Mouse (Mus musculus): Measurements from ENCODE around the gene Mctp1. TPM values are rescaled to one million over a fixed set of nuclear protein-coding genes. Genes with fewer than 3 reads are reported as not detected.
"Not testable (repeated sequence)": the region's sequence is repeated elsewhere in the genome, so short reads cannot be mapped to it uniquely, and the experiment has no call there.

The Mctp1 gene
- polyA plus RNA-seq (2015; fragmentation: Nextera tagmentation; extraction: Ambion mirVana), result 1.5 and 1.8 TPM in 2 replicates

DNA sequence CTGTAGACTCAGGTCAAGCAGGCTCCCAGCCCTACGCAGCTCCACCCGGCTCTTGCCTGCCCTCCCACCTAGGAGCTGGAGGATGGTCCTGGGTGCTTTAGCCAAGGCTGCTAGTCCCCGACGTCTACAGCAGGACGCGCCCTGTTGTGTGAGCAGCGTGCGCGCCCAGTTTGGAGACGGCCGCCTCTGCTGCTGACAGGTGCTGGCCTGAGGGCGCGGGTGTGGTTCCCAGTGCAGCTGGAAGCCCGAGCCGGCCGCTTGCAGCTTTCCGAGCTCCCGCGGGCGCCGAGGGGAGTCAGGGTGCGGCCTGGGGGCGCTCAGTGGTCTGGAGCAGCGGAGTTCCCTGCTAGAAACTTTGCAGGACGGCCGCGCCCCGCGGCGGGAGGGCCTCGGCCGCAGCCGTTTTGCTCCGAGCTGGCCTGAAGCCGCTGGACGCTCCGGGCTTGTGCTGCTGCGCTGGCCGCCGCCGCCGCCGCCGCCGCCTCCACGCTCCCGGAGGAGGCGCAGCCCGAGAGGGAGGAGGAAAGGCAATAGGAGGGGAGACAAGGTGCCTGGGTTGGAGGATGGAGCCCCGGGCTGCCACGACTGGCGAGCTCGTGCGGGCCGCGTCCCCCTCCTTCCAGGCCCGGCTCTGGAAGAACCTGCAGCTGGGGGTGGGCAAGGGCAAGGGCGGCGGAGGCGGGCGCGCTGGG is at the start of gene Mctp1:
Gene Mctp1, plus strand, starts transcription at position 564 of the 692 bp plus-strand sequence.
- Histone ChIP-seq H3K36me3 (no peaks in the 10 kb centered on the region), H3K4me3 (peak within 1 kb of the TSS; percentile 53), H3K27me3 (peaks cover 39% of the 10 kb centered on the region), H3K9me3 (no peaks in the 10 kb centered on the region), H3K27ac (no peak within 1 kb of the TSS), H3K4me1 (peaks cover 16% of the 10 kb centered on the region), H3K4me2 (peak within 1 kb of the TSS; percentile 98), H3K9ac (peak within 1 kb of the TSS; percentile 28; the same call in 1 of the 2 replicates)
- peak; percentile 83 for ATAC-seq (ENCODE audit: insufficient number of reproducible peaks, low FRiP score, low TSS enrichment, low read depth)
- WGBS, result under 1% methylated on average over 57 of the region's 62 CpGs

DNA sequence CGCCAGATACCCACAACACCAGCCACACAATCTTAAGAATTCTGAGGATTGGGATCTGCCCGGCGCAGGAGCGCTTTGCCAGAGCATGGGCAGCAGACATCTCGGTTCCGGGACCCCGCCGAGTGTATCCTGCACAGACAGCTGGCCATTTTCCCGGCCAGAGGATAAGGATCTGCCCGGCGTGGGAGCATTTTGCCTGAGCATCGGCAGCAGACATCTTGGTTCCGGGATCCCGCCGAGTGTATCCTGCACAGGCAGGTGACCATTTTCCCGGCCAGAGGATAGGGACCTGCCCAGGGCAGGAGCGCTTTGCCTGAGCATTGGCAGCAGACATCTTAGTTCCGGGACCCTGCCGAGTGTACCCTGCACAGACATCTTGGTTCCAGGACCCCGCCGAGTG is 38.4 kb upstream of the Mctp1 start:
- ATAC-seq (ENCODE audit: insufficient number of reproducible peaks, low FRiP score, low TSS enrichment, low read depth); H3K4me3 ChIP-seq; H3K27me3 ChIP-seq; H3K9me3 ChIP-seq; H3K27ac ChIP-seq; H3K9ac ChIP-seq; H3K4me1 ChIP-seq; H3K36me3 ChIP-seq; H3K4me2 ChIP-seq: not testable (repeated sequence)
- 62% methylated on average over 19 of the region's 21 CpGs for WGBS

GRCm38 (mm10) chr13:76358720-76359119 is 25.6 kb upstream of the Mctp1 start:
- no peak for ATAC-seq (ENCODE audit: insufficient number of reproducible peaks, low FRiP score, low TSS enrichment, low read depth)
- H3K36me3 ChIP-seq, result no peaks in the 10 kb centered on the region
- no peak overlapping the region for H3K27ac ChIP-seq
- H3K27me3 ChIP-seq, result no peaks in the 10 kb centered on the region
- no peaks in the 10 kb centered on the region for H3K4me1 ChIP-seq
- no peaks in the 10 kb centered on the region for H3K9me3 ChIP-seq
- no peak overlapping the region for H3K9ac ChIP-seq
- H3K4me3 ChIP-seq, result no peak overlapping the region
- H3K4me2 ChIP-seq, result no peak overlapping the region

GRCm38 (mm10) chr13:76384664-76385435 is 515 bp downstream of the Mctp1 start:
- H3K4me2 ChIP-seq, result peak overlapping the region; percentile 98
- no peak overlapping the region for H3K27ac ChIP-seq
- H3K4me3 ChIP-seq, result peak overlapping the region; percentile 53
- ATAC-seq (ENCODE audit: insufficient number of reproducible peaks, low FRiP score, low TSS enrichment, low read depth), result peak; percentile 66; the same call in 1 of the 2 replicates
- no peak overlapping the region for H3K9ac ChIP-seq
- WGBS, result 1% methylated on average over 56 of the region's 58 CpGs
- no peaks in the 10 kb centered on the region for H3K36me3 ChIP-seq
- H3K9me3 ChIP-seq, result no peaks in the 10 kb centered on the region
- peaks cover 39% of the 10 kb centered on the region for H3K27me3 ChIP-seq
- H3K4me1 ChIP-seq, result peaks cover 16% of the 10 kb centered on the region

GRCm38 (mm10) chr13:76388615-76389014 is 4.3 kb downstream of the Mctp1 start:
- H3K9ac ChIP-seq, result no peak overlapping the region
- H3K27me3 ChIP-seq, result peaks cover 28% of the 10 kb centered on the region
- H3K36me3 ChIP-seq, result no peaks in the 10 kb centered on the region
- H3K27ac ChIP-seq, result no peak overlapping the region
- ATAC-seq (ENCODE audit: insufficient number of reproducible peaks, low FRiP score, low TSS enrichment, low read depth), result no peak
- no peaks in the 10 kb centered on the region for H3K9me3 ChIP-seq
- 60% methylated on average over 3 of the region's 3 CpGs for WGBS
- H3K4me1 ChIP-seq, result peaks cover 14% of the 10 kb centered on the region
- H3K4me2 ChIP-seq, result no peak overlapping the region
- H3K4me3 ChIP-seq, result no peak overlapping the region

- no peaks in the 10 kb centered on the region for H3K9me3 ChIP-seq
These were observed 7.6 kb downstream of the Mctp1 start for GRCm38 (mm10) chr13:76391920-76392319.

DNA sequence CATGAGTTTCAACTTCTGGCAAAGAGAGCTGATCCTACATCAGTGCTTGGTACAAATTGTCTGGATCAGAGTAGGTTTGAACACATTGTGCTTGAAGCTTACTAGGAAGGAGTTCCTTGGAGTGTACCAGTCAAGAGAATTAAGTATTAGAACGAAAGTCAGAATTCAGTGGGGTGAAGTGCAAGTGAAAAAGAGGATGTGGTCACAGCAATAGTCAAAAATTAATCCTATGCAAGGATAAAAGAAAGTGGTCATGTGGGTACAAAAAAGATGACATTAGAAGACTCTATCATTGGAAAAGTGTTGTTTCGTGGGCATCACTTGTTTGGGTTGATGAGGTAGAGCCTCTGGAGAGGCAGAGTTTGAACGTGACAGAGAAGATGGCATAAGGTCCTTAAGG is 8.8 kb downstream of the Mctp1 start:
- H3K36me3 ChIP-seq, result no peaks in the 10 kb centered on the region
- H3K27me3 ChIP-seq, result no peaks in the 10 kb centered on the region
- ATAC-seq (ENCODE audit: insufficient number of reproducible peaks, low FRiP score, low TSS enrichment, low read depth), result no peak
- no peak overlapping the region for H3K4me3 ChIP-seq
- H3K9ac ChIP-seq, result no peak overlapping the region
- no peaks in the 10 kb centered on the region for H3K4me1 ChIP-seq
- no peak overlapping the region for H3K4me2 ChIP-seq
- H3K9me3 ChIP-seq, result no peaks in the 10 kb centered on the region
- H3K27ac ChIP-seq, result no peak overlapping the region
- 87% methylated on average over 3 of the region's 3 CpGs for WGBS

More at GRCm38 (mm10) chr13:76391920-76392319, 7.6 kb downstream of the Mctp1 start:
- H3K9ac ChIP-seq, result no peak overlapping the region
- H3K36me3 ChIP-seq, result no peaks in the 10 kb centered on the region
- no peak overlapping the region for H3K27ac ChIP-seq
- no peak overlapping the region for H3K4me3 ChIP-seq
- no peak overlapping the region for H3K4me2 ChIP-seq
- H3K27me3 ChIP-seq, result peaks cover 3% of the 10 kb centered on the region; the same call in 1 of the 2 replicates
- WGBS, result 52% methylated on average over 2 of the region's 2 CpGs
- no peaks in the 10 kb centered on the region for H3K4me1 ChIP-seq
- no peak for ATAC-seq (ENCODE audit: insufficient number of reproducible peaks, low FRiP score, low TSS enrichment, low read depth)

GRCm38 (mm10) chr13:76395906-76396305 is 11.6 kb downstream of the Mctp1 start:
- Histone ChIP-seq H3K9me3 (no peaks in the 10 kb centered on the region), H3K4me3 (no peak overlapping the region), H3K4me2 (no peak overlapping the region), H3K27ac (no peak overlapping the region), H3K9ac (no peak overlapping the region), H3K36me3 (no peaks in the 10 kb centered on the region), H3K27me3 (no peaks in the 10 kb centered on the region), H3K4me1 (no peaks in the 10 kb centered on the region)
- ATAC-seq (ENCODE audit: insufficient number of reproducible peaks, low FRiP score, low TSS enrichment, low read depth), result no peak

DNA sequence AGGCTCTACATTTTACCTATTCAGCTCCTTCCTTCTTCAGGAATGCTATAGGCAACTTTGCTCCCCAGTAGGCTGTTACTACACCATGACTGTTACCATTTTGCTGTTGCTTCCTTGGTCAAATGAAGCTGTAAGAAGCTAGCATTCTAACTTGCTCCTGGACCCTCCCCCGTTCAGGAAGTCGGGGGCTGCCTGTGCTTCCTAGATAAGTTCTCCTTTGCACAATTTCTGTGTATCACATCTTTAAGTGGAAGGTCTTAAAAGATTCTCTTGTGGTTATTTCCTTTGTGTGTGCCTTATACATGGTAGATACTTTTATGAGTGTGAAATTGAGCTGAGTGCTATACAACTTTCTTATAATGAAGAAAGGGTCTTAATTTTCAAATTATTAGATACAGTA is 25.0 kb downstream of the Mctp1 start:
- Histone ChIP-seq H3K9me3 (no peaks in the 10 kb centered on the region), H3K4me1 (no peaks in the 10 kb centered on the region), H3K4me3 (no peak overlapping the region), H3K27me3 (no peaks in the 10 kb centered on the region), H3K36me3 (no peaks in the 10 kb centered on the region), H3K4me2 (no peak overlapping the region), H3K9ac (no peak overlapping the region), H3K27ac (no peak overlapping the region)
- WGBS, result 84% methylated on average over 2 of the region's 2 CpGs
- ATAC-seq (ENCODE audit: insufficient number of reproducible peaks, low FRiP score, low TSS enrichment, low read depth), result no peak

DNA sequence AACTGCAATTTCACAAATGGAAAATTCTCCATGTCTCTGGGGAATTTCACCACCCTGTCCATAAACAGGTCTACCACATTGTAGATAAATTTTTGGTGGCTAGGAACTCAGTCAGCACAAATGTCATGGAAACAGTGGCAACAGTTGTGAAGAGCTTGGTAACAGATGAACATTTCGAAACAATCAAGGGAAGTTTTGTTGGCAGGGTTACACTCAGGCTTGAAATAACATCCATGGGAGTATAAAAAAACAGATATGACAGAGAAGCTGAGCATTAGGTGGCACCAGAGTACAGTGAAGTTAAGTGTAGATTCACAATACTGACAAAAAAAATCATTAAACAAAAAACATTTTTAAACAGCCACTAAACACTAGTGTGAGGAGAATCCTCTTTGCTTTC is 26.3 kb downstream of the Mctp1 start:
- Histone ChIP-seq H3K36me3 (no peaks in the 10 kb centered on the region), H3K4me2 (no peak overlapping the region), H3K27ac (no peak overlapping the region), H3K9me3 (no peaks in the 10 kb centered on the region), H3K9ac (no peak overlapping the region), H3K4me3 (no peak overlapping the region), H3K27me3 (no peaks in the 10 kb centered on the region), H3K4me1 (no peaks in the 10 kb centered on the region)
- ATAC-seq (ENCODE audit: insufficient number of reproducible peaks, low FRiP score, low TSS enrichment, low read depth), result no peak
- 80% methylated on average over 1 of the region's 1 CpGs for WGBS

DNA sequence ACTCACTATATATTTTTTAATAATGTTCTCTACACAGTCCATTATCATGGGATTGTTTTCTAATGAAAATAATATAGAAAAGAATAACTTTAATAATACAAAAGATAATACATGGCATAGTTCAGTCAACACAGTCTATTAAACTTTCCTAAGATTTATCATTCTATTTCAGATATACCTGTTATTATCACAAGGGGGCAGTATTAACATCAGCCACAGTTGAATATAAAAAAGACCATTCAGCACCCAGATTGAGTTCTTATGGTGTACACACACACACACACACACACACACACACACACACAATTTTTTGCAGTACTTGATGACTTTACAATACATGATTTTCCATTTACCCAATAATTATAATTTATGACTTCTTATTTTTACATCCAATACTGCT is 31.0 kb downstream of the Mctp1 start:
- Histone ChIP-seq H3K9me3 (no peaks in the 10 kb centered on the region), H3K4me2 (no peak overlapping the region), H3K4me1 (no peaks in the 10 kb centered on the region), H3K36me3 (no peaks in the 10 kb centered on the region), H3K27ac (no peak overlapping the region), H3K27me3 (no peaks in the 10 kb centered on the region), H3K4me3 (no peak overlapping the region), H3K9ac (no peak overlapping the region)
- ATAC-seq (ENCODE audit: insufficient number of reproducible peaks, low FRiP score, low TSS enrichment, low read depth), result no peak

DNA sequence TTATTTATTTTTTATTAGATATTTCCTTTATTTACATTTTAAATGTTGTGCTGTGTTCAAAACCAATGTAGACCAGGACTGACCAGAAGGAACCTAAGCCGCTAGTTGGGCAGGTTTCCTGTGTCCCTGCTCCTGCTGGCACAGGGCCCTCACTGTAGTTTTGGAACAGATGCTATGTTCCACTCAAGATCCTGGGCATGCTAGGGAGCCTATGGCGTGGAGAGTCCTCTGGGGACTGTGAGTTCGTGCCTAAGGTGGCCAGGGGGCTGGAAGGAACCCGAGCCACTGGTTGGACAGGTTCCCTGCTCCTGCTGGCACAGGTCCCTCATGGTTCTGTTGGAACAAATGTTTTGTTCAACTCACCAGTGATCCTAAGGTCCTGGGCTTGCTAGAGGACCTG is 35.8 kb downstream of the Mctp1 start:
- H3K36me3 ChIP-seq, result no peaks in the 10 kb centered on the region
- 73% methylated on average over 4 of the region's 4 CpGs for WGBS
- no peak overlapping the region for H3K9ac ChIP-seq
- no peak overlapping the region for H3K4me3 ChIP-seq
- no peaks in the 10 kb centered on the region for H3K27me3 ChIP-seq
- no peak for ATAC-seq (ENCODE audit: insufficient number of reproducible peaks, low FRiP score, low TSS enrichment, low read depth)
- H3K27ac ChIP-seq, result no peak overlapping the region
- H3K4me2 ChIP-seq, result no peak overlapping the region
- H3K9me3 ChIP-seq, result no peaks in the 10 kb centered on the region
- H3K4me1 ChIP-seq, result no peaks in the 10 kb centered on the region

Data from limb, embryonic 15.5 days (tissue).